Mouse (Mus musculus) layer of hippocampus, adult 11-12 months (tissue): ENCODE measurements at regions not wholly inside any gene's neighbourhood (a gene's known extent, or its start where the extent isn't known, plus 50 kb on each side); places are given as distances from the start of the nearest gene placed in this dataset.

Experiments used
- DNase-seq: peaks from one replicate; pipeline ENCODE4 v3.0.0; 2022; ENCODE audit warnings: low spot score

DNA sequence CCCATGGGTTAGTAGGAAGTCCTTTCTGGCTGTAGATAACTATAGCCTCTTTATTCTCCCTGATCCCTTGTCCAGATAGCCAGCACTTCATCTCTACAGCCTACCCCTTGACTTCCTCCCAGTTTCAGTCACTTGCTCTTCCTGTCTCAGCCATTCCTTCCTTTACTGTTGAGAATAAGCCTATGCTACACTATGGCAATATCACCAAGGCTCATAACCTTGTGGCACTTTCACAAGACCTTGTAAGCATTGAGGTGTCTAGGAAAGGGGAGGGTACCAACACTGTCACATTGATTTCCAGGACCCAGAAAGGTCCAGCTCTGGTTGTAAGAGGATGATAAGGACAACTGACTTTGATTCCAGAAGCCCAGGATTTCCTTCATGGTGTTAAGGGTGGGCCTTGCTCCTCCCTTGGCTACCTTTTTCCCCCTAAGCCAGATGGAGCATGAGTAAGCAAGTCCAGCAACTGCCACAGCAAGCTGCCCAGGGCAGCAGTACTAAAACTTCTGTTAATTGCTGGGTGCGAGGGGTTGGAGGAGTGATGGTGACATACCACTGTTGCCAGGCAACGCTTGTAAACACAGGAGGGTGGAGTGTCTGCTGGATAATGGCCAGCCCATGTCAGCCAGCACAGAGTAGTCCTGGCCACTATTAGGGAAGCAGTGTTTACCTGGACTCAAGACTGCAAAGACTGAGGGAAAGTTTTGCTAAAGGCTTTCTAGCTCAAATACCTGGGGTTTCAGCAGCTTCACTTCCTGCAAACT lies 75.7 kb downstream of the Ankrd16 start:
- DNase-seq = no peak

DNA sequence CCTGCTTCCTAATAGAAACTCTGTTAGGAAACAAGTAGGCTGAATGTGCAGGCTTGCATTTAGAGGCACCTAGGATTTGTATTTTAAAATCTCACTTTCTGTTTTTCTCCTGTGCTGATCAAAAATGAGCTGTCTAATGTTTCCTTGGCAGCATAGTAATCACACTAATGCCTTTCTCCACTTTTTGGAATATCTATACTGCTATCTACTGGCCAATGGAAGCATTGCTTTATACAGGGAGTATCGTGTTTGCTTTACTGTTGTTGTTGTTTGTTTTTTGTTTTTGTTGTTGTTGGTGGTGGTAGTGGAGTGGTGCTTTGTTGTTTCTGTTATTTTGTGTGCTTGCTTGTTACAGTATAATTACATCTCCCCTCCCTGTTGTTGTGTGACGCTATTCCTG lies 92.3 kb downstream of the Ankrd16 start:
- DNase-seq = no peak

DNA sequence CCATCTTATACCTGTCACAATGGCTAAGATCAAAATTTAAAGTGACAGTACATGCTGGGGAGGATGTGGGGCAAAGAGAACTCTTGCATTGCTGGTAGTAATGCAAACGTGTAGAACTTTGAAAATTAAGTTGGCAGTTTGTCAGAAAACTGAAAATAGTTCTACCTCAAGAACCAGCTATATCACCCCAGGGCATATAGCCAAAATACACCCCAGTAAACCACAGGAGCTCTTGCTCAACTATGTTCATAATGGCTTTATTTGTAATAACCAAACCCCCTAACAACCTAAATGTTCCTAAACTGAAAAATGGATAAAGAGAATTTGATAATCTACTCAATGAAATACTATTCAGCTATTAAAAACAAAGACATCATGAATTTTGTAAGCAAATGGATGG lies 102.3 kb downstream of the Ankrd16 start:
- no peak for DNase-seq

DNA sequence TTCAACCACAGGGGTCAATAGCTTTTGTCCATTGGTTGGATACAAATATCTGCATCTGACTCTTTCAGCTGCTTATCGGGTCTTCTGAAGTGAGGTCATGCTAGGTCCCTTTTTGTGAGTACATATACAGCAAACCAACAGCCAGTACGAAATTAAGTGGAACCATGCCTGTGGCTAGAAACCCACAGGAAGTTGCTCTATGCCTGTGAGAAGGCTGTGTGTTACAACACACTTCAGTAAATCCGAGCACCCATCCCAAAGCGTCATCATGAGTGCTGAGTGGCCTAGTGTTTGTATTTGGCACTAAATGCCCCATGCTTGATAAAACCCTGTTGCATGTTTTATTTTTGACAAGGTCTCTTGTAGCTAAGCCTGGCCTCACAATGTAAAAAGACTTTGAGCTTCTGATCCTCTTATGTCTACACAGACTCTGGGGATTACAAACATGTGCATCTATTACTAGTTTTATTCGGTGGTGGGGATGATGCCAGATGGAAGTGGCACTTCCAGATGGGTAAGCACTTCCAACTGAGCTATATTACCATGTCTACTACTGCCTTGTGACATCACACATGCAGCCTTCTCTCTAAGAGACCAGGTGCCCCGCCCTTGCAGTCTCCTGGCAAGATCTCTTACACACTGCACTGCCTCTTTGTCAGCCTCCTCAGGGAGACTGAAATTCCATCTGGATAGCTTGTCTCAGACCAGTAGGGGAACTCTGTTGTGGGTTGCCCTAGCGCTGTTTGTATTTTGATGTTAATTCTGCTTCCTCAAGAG lies 117.3 kb downstream of the Ankrd16 start:
- DNase-seq = no peak

DNA sequence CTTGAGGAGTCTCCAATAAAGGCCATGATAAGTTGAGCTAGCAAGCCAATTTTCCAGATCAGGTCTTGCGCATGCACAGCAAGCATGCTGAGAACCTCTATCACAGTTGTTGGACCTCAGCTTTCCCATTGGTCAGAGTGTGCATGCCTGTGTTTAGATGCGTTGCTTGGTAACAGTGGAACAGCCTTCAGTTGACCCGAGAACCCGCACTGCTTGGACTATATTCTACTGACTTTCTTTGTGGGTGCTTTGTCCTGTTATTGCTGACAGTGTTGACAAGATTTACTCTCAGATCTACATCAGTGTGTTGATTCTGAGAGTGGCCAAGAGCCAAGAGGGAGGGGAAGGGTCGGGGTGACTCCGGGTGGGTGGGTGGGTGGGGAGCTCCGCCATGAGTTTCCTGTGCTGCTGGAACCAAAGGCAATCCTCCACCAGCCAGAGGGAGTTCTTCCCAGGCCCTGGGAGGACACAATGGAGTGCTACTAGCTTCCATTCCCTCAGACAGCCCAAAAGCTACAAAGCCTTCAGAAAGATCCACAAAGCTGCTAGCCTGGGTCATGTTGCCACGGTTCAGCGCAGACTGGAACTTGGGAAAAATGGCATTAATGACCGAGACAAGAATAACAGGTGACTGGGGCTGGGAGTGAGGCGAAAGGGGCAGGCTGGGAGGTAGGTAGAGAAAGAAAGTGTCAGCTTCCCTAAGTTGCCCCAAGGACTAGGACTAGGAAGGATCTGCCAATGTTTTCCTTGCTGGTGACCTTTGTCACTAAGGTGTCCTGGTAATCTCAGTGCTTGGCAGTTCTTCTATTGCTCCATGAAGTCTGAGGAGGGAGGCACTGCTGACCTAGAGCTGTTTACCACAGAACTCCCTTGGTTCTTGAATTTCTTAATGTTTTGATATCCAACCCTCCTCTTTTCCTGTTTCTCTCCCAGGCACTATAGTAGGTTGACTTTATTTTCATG lies 122.3 kb downstream of the Ankrd16 start:
- DNase-seq = no peak

DNA sequence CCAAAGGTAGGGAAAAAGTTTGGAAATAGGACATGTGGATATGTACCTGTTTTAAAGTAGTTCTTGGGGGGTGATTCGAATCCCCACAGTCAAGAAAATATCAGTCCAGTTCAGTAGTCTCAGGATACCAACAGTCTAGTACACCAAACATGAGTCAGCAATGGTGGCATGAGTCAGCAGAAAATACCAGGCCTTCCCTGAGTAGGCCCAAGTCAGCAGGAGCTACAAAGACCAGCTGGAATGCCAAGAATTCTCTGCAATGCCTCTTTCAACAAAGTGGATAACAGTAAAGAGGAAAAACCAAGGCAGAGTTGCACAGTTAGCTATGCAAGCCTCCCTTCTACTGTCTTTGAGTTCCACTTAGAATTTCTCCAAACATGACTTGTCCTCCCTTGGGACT lies 137.1 kb downstream of the Ankrd16 start:
- no peak for DNase-seq

DNA sequence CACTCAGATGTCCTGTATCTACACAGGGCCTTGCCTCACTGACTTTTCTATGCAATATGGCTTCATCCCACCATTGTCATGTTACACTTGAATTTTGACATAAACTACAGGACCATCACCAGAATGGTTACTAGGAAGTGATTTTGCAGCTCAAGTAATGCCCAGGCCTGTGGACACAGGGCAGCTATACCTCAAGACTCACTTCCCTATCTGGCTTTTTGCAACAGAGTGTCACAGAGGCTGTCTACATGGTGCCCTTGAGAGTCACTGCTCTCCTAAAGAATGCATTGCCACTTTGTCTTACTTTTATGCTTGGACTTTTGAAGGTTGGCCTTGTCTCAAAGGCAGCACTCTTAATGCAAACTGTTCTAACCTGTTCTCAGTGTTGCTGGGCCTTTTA lies 139.7 kb downstream of the Ankrd16 start:
- no peak for DNase-seq

DNA sequence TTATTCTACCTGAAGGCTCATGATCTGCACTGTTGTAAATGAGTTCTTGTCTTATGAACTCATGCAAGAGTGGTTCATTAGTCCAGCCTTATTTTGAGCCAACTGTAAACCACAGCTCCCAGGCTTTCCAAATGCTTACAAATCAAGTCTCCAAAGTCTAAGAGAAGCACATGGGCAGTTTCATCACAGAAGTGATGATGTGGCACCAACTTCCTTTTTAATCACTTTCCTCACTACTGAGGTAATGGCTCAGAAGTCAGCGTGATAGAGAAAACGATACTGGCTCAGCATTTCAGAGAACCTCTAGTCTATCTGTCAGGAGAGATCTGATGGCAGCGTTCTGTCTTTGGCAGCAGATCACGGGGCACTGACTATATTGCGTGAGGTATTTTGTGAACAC lies 140.4 kb downstream of the Ankrd16 start:
- no peak for DNase-seq

DNA sequence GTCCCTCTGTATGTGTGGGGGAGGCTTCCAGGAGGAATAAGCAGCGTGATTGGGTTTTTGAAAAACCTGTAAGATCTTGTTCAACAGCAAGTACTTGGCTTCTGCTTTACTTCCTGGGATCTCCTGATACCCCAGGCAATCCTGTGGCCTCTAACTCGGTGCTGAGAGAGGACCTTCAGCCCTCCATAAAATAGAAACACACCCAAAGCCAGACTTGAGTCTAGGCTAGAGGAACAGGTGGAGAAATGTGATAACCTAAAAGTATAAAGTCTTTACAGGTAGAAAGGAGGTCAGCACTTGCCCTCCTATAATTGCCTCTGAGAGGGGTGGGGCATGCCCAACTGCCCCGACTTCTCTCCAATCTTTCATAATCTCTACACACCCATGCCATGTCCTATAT lies 183.1 kb downstream of the Ankrd16 start:
- DNase-seq = no peak

DNA sequence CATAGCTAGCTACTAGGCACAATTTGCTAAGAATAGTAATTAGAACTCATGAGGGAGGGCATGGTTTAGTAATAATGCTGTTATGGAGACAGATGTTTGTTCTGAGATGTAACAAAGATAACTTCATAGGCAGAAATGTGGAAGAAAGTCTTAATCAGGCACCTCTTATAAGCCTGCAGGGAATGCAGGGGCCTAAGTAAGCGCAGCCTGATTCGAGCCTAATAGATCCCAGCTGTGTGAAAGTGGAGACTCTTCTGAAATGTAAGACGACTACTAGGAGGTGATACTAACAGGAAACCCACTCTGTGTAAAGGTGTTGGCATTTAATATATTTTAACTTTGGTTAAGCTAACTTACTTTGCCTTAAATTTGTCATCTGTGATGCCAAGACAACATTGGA lies 187.7 kb downstream of the Ankrd16 start:
- no peak for DNase-seq

DNA sequence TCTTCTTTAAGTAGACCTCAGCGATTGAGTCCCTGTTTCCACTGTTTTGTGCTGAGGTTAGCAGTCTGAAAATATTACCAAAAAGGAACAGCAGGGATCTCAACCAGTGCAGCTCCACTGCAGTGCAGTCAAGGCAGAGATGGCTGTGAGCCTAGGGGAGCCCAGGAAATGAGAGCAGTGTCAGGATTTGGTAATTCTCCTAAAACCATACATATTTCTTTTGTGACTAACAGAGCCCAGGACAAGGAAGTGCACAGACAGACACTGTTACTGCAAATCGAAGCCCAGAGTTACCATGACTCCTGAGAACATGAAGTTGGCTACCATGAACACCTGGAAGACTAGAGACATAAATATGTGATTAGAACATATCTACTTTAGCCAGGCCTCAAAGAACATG lies 189.3 kb downstream of the Ankrd16 start:
- DNase-seq = no peak

DNA sequence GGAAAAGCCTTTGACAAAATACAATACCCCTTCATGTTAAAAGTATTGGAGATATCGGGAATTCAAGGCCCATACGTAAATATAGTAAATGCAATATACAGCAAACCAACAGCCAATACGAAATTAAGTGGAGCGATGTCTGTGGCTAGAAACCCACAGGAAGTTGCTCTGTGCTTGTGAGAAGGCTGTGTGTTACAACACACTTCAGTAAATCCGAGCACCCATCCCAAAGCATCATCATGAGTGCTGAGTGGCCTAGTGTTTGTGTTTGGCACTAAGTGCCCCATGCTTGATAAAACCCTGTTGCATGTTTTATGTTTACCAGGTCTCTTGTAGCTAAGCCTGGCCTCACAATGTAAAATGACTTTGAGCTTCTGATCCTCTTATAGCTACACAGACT lies 194.3 kb downstream of the Ankrd16 start:
- no peak for DNase-seq

DNA sequence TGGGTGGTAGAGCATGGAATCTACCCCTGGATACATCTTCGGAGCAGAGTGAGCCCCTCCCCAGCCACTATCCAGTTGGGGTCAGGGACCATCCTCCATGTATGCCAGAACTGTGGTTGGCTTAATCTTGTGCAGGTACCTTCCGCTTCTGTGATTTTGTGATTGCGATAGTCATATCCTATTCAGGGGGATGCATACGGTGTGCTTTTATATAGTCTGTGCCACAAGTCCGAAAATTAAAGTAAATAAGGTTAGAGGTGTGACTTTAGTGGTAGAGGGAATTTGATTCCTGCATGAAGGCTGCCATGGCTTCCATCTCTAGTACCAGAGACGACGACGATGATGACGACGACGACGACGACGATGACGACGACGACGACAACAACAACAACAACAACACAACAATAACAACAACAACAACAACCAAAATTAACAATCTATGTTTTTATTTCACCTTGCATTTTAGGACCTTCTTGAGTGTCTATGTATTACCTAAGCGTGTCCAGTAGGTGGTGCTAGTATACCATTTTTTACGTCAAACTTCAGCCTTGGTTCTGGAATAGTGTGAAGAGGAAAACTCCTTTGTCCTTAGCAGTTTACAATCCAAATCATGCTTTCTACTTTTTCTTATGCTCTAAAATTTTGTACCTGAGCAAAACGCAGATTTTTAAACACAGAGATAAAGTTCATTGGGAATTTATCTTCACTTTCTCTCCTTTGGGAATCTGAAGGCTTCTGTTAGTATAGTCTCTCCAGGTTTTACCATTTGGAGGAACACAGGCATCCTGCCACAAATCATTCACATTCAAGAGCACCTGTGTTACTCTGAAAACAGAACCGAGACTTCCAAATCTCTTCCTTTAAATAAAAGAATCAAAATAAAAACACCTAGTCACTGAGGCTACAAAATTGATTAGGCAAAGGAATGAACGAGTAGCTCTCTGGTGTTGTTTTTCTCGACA lies 224.5 kb downstream of the Ankrd16 start:
- DNase-seq = no peak

DNA sequence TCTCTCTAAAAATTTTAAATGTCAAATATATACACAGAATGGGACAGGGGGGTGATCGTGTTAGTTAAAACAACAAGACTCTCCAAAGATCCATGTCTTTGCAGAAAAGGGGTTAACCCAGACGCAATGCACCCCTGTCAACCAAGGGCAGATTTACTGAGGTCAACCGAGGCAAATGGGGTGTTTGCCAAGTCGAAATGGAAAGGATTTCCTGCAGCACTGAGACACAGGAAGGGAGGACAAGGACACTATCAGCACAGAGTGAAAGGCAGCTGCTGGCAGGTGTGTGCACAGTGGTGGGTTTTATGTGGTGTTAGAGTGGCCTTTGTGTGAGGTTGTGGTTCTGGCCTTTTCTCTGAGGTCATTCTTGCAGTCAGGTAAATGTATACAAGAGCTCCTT lies 226.7 kb downstream of the Ankrd16 start:
- no peak for DNase-seq

DNA sequence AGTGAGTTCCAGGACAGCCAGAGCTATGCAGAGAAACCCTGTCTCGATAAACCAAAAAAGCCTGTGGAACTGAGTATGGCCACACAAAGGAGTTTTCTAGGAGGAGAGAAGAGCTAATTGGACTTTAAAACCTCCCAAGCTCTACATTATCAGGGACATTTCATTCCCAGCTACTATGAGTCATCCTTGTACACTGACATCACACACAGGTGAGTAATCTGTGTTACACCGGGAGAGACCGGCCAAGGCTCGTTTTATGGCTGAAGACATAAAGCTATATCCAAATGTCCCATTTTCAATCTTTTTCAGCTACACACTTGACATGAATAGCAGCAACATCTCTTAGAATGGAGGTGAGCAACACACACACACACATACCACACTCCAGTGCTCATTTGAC lies 229.5 kb downstream of the Ankrd16 start:
- no peak for DNase-seq

DNA sequence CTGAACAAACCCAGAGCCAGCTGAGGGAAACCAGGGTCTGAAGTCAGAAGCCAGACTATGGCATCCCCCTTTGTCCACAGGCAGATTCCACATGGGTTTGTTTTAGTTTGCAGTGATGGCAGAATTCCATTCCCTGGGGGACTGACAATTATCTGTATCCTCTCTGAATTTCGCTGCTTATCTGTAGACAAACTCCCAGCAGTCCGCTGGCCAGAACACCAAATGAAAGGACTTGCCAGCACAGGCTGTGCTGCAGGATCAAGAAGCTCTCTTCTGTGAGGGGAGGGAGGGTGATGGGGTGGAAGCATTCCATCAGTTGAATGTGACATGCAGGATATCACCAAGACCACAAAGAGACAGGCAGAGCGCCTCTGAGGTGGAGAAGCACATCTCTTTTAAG lies 233.8 kb downstream of the Ankrd16 start:
- no peak for DNase-seq

DNA sequence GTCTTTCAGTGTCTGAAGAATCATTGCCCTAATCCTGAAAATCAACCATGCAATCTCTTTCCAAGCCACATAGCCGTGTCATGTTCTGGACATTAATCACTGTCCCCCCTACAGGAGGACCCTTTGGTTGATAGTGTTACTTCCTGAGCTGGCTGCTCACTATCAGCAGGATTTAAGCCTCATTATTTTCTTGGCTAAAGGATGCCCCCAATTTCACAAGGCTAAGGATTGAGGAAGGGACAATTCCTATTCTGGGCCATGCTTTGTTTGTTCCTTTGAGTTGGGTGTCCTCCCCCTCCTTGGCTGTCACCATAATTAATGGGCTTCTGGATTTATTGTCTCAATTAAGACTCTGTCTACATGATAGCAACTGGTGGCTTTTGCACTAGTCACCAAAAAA lies 241.9 kb downstream of the Ankrd16 start:
- DNase-seq = no peak

DNA sequence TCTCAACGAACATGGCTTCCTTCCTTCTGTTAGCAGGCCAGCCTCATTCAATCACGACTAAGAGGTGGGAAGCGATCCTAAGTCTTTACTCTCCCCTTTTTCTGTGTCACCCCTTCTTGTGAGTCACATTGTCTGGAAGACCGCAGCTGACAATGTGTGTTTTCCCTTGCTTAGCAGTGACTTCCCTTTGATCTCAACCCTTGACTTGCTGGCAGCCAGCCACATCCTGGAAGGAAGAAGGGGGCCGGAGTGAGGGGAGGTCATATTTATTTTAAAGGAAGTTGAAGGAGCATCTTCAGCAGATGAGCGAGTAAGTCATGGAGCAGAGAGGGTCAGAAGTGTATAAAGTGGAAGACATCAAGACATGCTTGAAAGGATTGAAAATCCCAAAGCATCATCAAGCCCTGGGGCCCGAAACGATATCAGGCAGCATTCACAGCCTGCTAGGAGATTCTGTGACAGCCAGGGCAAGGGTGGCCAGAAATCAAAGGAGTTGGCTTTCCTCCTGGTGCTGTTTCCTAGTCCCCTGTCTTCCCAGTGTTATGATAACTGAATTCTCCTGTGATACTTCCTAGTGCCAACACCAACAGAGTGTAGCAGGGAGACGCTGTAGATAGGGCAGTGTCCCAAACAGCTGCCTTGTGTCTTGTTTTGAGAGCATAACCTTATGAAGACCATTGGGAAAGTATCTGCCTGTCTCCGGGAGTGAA lies 245.9 kb downstream of the Ankrd16 start:
- no peak for DNase-seq

DNA sequence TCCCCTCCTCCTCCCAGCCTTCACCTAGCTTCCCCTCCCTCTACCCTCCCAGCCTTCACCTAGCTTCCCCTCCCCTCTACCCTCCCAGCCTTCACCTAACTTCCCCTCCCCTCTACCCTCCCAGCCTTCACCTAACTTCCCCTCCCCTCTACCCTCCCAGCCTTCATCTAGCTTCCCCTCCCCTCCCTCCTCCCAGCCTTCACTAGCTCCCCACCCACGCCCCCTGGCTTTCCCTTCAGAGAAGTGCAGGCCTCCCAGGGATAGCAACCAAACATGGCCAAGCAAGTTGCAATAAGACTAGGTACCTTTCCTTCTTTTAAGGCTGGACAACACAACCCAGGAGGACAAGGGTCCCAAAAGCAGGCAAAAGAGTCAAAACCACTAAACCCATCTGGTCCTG lies 248.5 kb downstream of the Ankrd16 start:
- no peak for DNase-seq

DNA sequence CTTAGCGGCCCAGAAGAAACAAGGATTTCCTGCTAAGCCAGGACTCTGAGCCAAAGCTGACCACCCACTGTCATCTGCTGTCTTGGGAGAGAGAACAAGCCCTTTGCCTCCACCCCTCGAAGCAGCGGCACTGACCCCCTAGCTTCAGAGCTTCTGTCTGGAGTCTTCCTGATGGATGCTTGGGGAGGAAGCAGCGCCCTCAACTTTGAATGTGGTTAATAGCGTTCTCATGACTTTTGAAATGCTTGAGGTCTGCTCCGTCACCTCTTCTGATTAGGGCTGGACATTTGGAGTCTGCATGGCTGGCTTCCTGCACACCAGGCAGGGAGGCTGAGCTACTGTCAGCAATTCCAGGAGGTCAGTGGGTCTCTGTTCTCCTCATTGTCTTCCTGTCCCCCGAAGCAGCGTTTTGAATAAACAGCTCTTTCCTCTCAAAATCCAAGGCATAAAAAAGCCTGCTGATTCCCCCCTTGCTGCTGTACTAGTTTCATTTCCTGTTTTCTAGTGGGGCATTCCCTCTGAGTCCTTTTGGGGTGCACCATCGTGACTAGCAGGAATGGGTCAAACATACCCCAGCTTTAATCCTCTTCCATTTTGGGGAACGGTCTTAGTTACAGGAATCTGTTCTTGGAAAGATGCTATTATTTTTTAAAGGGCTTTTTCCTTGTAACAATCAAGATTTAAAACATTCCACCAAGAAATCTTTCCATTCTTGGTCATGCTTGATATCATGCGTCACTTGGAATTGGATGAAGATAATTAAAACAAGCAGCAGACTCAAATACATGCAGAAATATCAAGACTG lies 256.0 kb downstream of the Ankrd16 start:
- no peak for DNase-seq
